Comparison of ENCODE assay signal across 14 mouse cellular contexts in the genomic region with DNA sequence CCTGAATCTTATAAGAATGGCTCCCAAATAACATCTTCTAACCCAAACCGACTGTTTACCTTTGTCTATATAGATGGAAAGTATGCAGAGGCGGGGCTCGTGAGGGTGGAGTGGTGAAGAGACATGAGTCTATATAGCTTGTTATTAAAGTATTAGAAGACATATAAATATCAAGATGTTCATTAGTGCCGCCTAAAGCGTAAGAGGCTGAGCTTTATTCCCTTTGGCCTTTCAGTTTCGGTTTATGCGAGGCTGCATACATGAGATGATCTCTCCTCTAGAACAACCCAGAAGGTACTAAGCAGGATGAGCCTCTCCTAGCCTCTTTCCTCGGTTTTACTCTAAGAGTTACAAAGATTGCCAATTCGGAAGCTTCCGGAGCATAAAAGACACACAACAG.
"Had no signal": no experiment of that assay in that cellular context is flagged by ENCODE, and none has a peak within 500 bp of the region (broad histone marks: within the 10 kb centered on the region; RNA-seq: fewer than 3 reads in every experiment).

No protein-coding gene starts in this region.

- H3K4me3 ChIP-seq: limb, embryonic 10.5 days; liver, embryonic 15.5 days; midbrain, embryonic 10.5 days; stomach, embryonic 15.5 days had no signal

- H3K27ac ChIP-seq: kidney, postnatal 0 days; limb, embryonic 10.5 days; liver, embryonic 15.5 days; midbrain, embryonic 10.5 days; stomach, embryonic 15.5 days had no signal

- DNase-seq: kidney, adult 11 months; kidney, adult 9 months; kidney, postnatal 36 days; layer of hippocampus, adult 9-11 months; lung, adult 2 months; lung, postnatal 4 days; right cerebral cortex, postnatal 25 days had no signal

- ATAC-seq: midbrain, embryonic 16.5 days had no signal

- H3K9ac ChIP-seq: liver, embryonic 15.5 days; stomach, embryonic 15.5 days had no signal

- H3K4me2 ChIP-seq: liver, embryonic 11.5 days; liver, embryonic 15.5 days; stomach, embryonic 15.5 days had no signal

- H3K9me3 ChIP-seq: limb, embryonic 10.5 days; liver, embryonic 15.5 days; midbrain, embryonic 10.5 days; stomach, embryonic 15.5 days had no signal

- H3K4me1 ChIP-seq: liver, embryonic 15.5 days; stomach, embryonic 15.5 days had no signal

- H3K36me3 ChIP-seq: limb, embryonic 10.5 days; liver, embryonic 15.5 days; midbrain, embryonic 10.5 days; stomach, embryonic 15.5 days had no signal

- H3K27me3 ChIP-seq: liver, embryonic 15.5 days; stomach, embryonic 15.5 days had no signal
